Mouse (Mus musculus) intestine, embryonic 14.5 days (tissue): ENCODE measurements around the gene Ppp3cb. TPM values are rescaled to one million over a fixed set of nuclear protein-coding genes. Genes with fewer than 3 reads are reported as not detected.

Source experiments
- ATAC-seq: fragments of 200-750 bp; cut with Nextera tagmentation; replicated peaks from 2 replicates; pipeline ENCODE4 v1.8.0; 2017; ENCODE audit warnings: low read depth, moderate number of reproducible peaks, moderate TSS enrichment, moderate library complexity; ENCODE audit not compliant: low FRiP score, low TSS enrichment
- DNase-seq: peaks from one replicate; pipeline ENCODE4 v3.0.0-alpha.2; 2018; ENCODE audit warnings: low spot score
- H3K27ac ChIP-seq: fragments of 300-500 bp; sonication (generic); 2 replicates; pipeline ENCODE4 v1.5.1; 2014; ENCODE audit warnings: low read depth, mild to moderate bottlenecking, control low read depth
- H3K27me3 ChIP-seq: fragments of 300-500 bp; sonication (generic); replicated peaks from 2 replicates; pipeline ENCODE4 v1.6.1; 2014; ENCODE audit warnings: low read length, control low read depth; ENCODE audit not compliant: control insufficient read depth, insufficient read depth
- H3K36me3 ChIP-seq: fragments of 300-500 bp; sonication (generic); 2 replicates; pipeline ENCODE4 v1.6.1; 2014; ENCODE audit warnings: low read length, control low read depth; ENCODE audit not compliant: control insufficient read depth, insufficient read depth
- H3K4me1 ChIP-seq: fragments of 300-500 bp; sonication (generic); replicated peaks from 2 replicates; pipeline ENCODE4 v1.6.1; 2014; ENCODE audit warnings: low read length, control low read depth, mixed read lengths; ENCODE audit not compliant: control insufficient read depth, insufficient read depth
- H3K4me2 ChIP-seq: fragments of 300-500 bp; sonication (generic); 2 replicates; pipeline ENCODE4 v1.6.1; 2014; ENCODE audit warnings: low read length
- H3K4me3 ChIP-seq: fragments of 300-500 bp; sonication (generic); 2 replicates; pipeline ENCODE4 v1.5.1; 2014; ENCODE audit warnings: low read depth, low read length, control low read depth, mixed read lengths
- H3K9ac ChIP-seq: fragments of 300-500 bp; sonication (generic); 2 replicates; pipeline ENCODE4 v1.6.1; 2014; ENCODE audit warnings: mild to moderate bottlenecking, low read length
- H3K9me3 ChIP-seq: fragments of 300-500 bp; sonication (generic); 2 replicates; pipeline ENCODE4 v1.6.1; 2016; ENCODE audit warnings: low read length, control low read depth; ENCODE audit not compliant: control insufficient read depth
- WGBS: fragments of 180-500 bp; shearing (Covaris S2); extraction: QIAGEN DNeasy Blood & Tissue Kit; methylation state at CpG from one replicate; pipeline ENCODE4 v1.1.7; 2014; 5-methylcytosine and 5-hydroxymethylcytosine counted together
- polyA plus RNA-seq: library from polyadenylated mRNA; unstranded; fragments of >200 nt; fragmentation: Nextera tagmentation; extraction: Ambion mirVana; gene quantifications from 2 replicates; pipeline ENCODE4 v1.2.1, GENCODE M21; 2014

Gene Ppp3cb
- polyA plus RNA-seq, 1 experiment from 2014 or later = 57.2 TPM

DNA sequence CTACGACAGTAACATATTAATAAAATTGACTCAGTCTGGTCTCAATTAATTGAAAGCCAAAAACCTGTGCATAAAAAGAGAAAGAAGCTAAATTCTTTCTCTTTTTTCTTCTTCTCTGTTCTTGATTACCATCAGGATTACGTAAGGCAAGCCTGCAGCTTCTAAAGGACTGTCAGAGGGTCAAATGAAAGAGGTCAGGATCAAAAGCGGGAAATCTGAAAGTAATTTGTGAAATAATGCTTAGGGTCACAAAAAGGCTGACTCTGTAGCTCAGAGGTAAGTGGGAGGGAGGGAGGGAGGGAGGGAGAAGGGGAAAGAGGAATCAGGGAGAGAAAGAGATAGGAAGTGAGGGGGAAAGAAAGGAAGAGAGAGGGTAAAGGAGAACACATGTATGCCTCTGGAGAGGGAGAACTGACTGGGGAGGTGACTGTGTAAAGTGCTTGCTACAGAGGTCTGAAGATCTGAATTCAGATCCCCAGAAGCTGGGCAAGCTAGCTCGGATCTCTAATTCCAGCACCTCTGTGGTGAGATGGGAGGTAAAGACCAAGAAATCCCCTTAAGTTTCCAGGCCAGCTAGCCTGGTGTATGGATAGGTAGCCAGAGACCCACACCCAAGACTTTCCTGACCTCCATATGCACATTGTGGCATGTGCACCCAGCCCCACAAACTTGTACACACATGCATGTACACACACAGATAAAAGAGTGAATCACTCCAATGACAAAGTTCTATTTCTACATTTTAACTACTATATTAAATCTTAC lies 68.9 kb downstream of the Ppp3cb start:
- Histone ChIP-seq H3K36me3 (0 out of 2 replicates have a peak, but pooled peaks cover 3% of the 10 kb centered on the region), H3K4me3 (no peak overlapping the region), H3K4me1 (0 out of 2 replicates have a peak, but pooled peaks cover 3% of the 10 kb centered on the region), H3K27ac (no peak overlapping the region), H3K9me3 (no peaks in the 10 kb centered on the region), H3K27me3 (no peaks in the 10 kb centered on the region), H3K4me2 (no peak overlapping the region), H3K9ac (no peak overlapping the region)
- WGBS = 70% methylated on average over 4 of the region's 4 CpGs
- ATAC-seq (no peak), DNase-seq (no peak)

DNA sequence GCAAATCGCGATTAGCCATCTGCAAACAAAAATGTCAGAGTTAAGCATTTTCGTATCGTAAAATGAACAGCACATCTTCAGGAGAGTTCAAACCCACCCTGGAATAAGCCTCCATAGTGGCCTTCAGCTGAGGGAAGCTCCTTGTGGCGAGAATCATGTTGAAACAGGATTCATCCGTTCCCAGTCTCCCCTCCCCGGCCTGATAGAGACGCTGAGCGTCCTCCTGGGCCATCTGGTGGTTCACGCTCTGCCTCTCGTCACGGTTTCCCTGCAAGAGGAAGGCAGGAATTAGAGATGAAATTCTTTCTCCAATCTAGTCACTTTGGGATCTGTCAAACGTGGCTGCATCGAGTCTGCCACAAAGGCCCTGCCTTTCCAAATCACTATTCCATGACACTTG lies 86.2 kb downstream of the Ppp3cb start:
- no peak overlapping the region for H3K4me3 ChIP-seq
- 75% methylated on average over 14 of the region's 14 CpGs for WGBS
- H3K4me2 ChIP-seq = no peak overlapping the region
- no peaks in the 10 kb centered on the region for H3K9me3 ChIP-seq
- H3K36me3 ChIP-seq = peaks cover 84% of the 10 kb centered on the region
- ATAC-seq = no peak
- H3K27ac ChIP-seq = no peak overlapping the region
- no peaks in the 10 kb centered on the region for H3K27me3 ChIP-seq
- no peak overlapping the region for H3K9ac ChIP-seq
- no peaks in the 10 kb centered on the region for H3K4me1 ChIP-seq
- no peak for DNase-seq

DNA sequence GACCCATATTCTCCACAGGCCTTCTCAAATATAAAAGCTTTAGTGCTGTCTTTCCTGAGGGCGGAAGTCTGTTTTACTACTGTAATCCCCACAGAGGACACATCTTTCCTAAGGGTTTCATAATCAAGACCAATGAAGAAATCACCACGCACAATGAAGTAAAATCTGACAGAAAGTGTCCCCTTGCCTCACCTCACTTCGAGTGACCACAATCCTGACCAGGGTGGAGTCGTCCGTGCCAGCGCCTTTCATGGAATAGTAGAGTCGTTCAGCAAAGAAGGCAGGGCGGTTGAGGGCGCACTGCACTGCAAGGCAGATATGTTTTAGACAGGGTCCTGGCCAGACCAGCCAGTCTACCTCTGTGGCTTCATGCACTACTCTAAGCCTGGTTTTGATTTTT lies 88.0 kb downstream of the Ppp3cb start:
- no peak for DNase-seq

DNA sequence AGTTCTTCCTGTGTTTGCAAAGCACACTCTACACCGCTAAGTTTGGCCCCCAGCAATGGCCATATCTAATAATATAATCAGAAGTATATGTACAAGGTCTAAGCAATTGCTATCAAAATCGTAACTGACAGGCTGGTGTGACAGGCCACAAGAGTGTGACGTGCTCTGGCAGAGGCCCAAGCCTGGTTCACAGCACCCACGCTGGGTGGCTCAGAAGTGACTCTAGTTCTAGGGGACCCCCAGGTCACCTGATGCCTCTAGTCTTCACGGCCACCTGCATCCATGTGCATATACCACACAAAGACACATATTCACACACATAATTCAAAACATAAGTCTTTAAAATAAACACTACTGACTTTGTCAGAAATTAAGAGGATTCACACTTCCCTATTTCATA lies 93.4 kb downstream of the Ppp3cb start:
- no peak overlapping the region for H3K4me3 ChIP-seq
- no peak for ATAC-seq
- no peak overlapping the region for H3K9ac ChIP-seq
- H3K9me3 ChIP-seq = no peaks in the 10 kb centered on the region
- peaks cover 17% of the 10 kb centered on the region; the same call in 1 of the 2 replicates for H3K36me3 ChIP-seq
- no peak overlapping the region for H3K4me2 ChIP-seq
- DNase-seq = no peak
- no peaks in the 10 kb centered on the region for H3K4me1 ChIP-seq
- no peak overlapping the region for H3K27ac ChIP-seq
- H3K27me3 ChIP-seq = no peaks in the 10 kb centered on the region
- 95% methylated on average over 5 of the region's 5 CpGs for whole genome bisulfite sequencing

More for the DNA sequence above, 88.0 kb downstream of the Ppp3cb start:
- Histone ChIP-seq H3K4me3 (no peak overlapping the region), H3K4me1 (no peaks in the 10 kb centered on the region), H3K27me3 (no peaks in the 10 kb centered on the region), H3K9me3 (no peaks in the 10 kb centered on the region), H3K27ac (no peak overlapping the region), H3K4me2 (no peak overlapping the region), H3K36me3 (peaks cover 68% of the 10 kb centered on the region), H3K9ac (no peak overlapping the region)
- WGBS = 96% methylated on average over 9 of the region's 9 CpGs
- no peak for ATAC-seq

DNA sequence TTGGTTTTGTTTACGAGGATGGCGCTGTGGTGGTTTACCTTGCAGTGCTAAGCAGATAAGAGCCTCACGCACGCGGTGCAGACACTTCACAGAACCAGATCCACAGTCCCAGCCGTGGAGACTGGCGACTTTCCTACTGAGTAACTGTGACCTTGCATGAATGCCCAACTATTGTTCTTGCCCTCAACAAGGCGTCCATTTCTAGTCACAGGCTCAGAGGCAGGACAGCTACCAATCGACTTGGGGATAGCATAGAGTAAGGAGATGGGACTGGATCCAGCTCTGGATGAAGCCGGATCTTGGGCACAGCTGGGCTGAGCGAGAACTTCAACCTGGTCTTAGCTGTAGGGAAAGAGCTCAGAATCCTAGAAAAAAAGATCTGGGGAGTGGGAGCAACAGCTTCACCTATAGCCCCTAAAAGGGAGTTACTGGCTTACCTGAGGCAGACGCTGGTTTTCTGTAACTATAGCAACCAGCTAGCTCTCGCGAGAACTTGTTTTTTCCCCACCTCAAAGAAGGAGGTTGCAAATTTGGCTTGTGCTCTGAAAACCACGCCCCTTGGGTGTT lies 94.5 kb downstream of the Ppp3cb start, which contains the start of gene Cfap70:
Gene Cfap70 (minus strand): TSS at position 462 of the 567 bp plus-strand sequence.
- Histone ChIP-seq H3K9ac (peak within 1 kb of the TSS; percentile 42), H3K4me1 (0 out of 2 replicates have a peak, but pooled peaks cover 3% of the 10 kb centered on the region), H3K27me3 (no peaks in the 10 kb centered on the region), H3K27ac (no peak within 1 kb of the TSS), H3K36me3 (peaks cover 14% of the 10 kb centered on the region; the same call in 1 of the 2 replicates), H3K4me2 (peak within 1 kb of the TSS; percentile 78), H3K4me3 (peak within 1 kb of the TSS; percentile 42), H3K9me3 (no peaks in the 10 kb centered on the region)
- DNase-seq (peak; percentile 82), ATAC-seq (peak; percentile 64; the same call in 1 of the 2 replicates)
- 2% methylated on average over 15 of the region's 15 CpGs for WGBS

DNA sequence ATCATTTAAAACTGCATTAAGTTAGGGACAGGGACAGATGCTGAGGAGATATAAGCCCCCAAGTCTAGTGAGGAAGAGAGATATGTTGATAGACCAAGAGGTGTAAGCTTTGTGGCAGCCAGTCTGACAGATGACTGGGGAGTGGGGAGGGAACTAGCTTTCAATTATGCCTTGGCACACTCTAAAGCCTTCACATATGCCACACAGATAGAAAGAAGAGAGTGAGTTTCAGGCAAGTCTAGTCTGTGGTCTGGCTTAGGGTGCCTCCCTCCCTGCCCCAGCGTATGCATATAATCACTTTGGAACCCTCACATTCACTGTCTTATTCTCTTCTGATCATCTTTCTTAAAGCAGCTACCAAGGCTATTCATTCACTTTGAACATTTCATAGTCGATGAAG lies 95.1 kb downstream of the Ppp3cb start:
- Histone ChIP-seq H3K4me3 (peak overlapping the region; percentile 42), H3K9ac (peak overlapping the region; percentile 42), H3K27me3 (no peaks in the 10 kb centered on the region), H3K36me3 (peaks cover 8% of the 10 kb centered on the region; the same call in 1 of the 2 replicates), H3K9me3 (no peaks in the 10 kb centered on the region), H3K4me1 (0 out of 2 replicates have a peak, but pooled peaks cover 3% of the 10 kb centered on the region), H3K4me2 (peak overlapping the region; percentile 78), H3K27ac (no peak overlapping the region)
- WGBS = 15% methylated on average over 2 of the region's 2 CpGs
- ATAC-seq (no peak), DNase-seq (no peak)

Other genes starting within 250 kb of the Ppp3cb start
- 58.1 and 62.7 TPM in 2 replicates for gene Ecd, start 198.5 kb downstream of the Ppp3cb start, polyA plus RNA-seq
- gene Fam149b, start 198.4 kb downstream of the Ppp3cb start, polyA plus RNA-seq = 33.5 and 34.5 TPM in 2 replicates
- gene Dnajc9, start 157.7 kb downstream of the Ppp3cb start, polyA plus RNA-seq = 130 and 147 TPM in 2 replicates
- 96.7 and 103 TPM in 2 replicates for gene Mrps16, start 152.9 kb downstream of the Ppp3cb start, polyA plus RNA-seq
- 0.08 and 0.36 TPM in 2 replicates for gene Cfap70, start 94.3 kb downstream of the Ppp3cb start, polyA plus RNA-seq
- gene Anxa7, start 66.4 kb downstream of the Ppp3cb start, polyA plus RNA-seq = 41.4 and 46.2 TPM in 2 replicates
- gene Mss51, start 49.7 kb downstream of the Ppp3cb start, polyA plus RNA-seq = 0.95 and 1.0 TPM in 2 replicates
- 8.2 and 8.9 TPM in 2 replicates for gene Usp54, start 94.5 kb upstream of the Ppp3cb start, polyA plus RNA-seq
- gene Myoz1, start 110.0 kb upstream of the Ppp3cb start, polyA plus RNA-seq = not detected in 2 replicates
- 0.18 and 0.19 TPM in 2 replicates for gene Synpo2l, start 121.8 kb upstream of the Ppp3cb start, polyA plus RNA-seq
- gene Sec24c, start 127.7 kb upstream of the Ppp3cb start, polyA plus RNA-seq = 87.4 and 92.4 TPM in 2 replicates
- gene Fut11, start 148.4 kb upstream of the Ppp3cb start, polyA plus RNA-seq = 19.6 and 20.0 TPM in 2 replicates
- gene Chchd1, start 156.4 kb upstream of the Ppp3cb start, polyA plus RNA-seq = 231 and 234 TPM in 2 replicates
- 30.3 and 35.9 TPM in 2 replicates for gene Zswim8, start 161.0 kb upstream of the Ppp3cb start, polyA plus RNA-seq
- 29.2 and 29.6 TPM in 2 replicates for gene Ndst2, start 188.0 kb upstream of the Ppp3cb start, polyA plus RNA-seq
- 47.6 and 53.3 TPM in 2 replicates for gene Camk2g, start 247.5 kb upstream of the Ppp3cb start, polyA plus RNA-seq